Mouse (Mus musculus) brown adipose tissue, adult 24 weeks (tissue): Measurements from ENCODE around the gene Sub1. TPM values are rescaled to one million over a fixed set of nuclear protein-coding genes. Genes with fewer than 3 reads are reported as not detected.

Experiments
- H3K27ac ChIP-seq: fragments of 200-500 bp; replicated peaks from 2 replicates; pipeline ENCODE4 v1.5.1; 2012; ENCODE audit warnings: low read depth, mild to moderate bottlenecking, low read length
- H3K4me1 ChIP-seq: fragments of 200-500 bp; 2 replicates; pipeline ENCODE4 v1.6.1; 2012; ENCODE audit warnings: low read length, mixed read lengths; ENCODE audit not compliant: control insufficient read depth, insufficient read depth, insufficient read length
- H3K4me3 ChIP-seq: fragments of 200-500 bp; 2 replicates; pipeline ENCODE4 v1.5.1; 2012; ENCODE audit warnings: low read depth, mild to moderate bottlenecking, low read length, moderate library complexity; ENCODE audit not compliant: insufficient read depth
- polyA plus RNA-seq: library from polyadenylated mRNA; stranded (reverse); fragments of >200 nt; gene quantifications from 2 replicates; pipeline ENCODE4 v1.2.4, GENCODE M21; 2012; ENCODE audit not compliant: missing spikeins, insufficient read depth, insufficient read length

Gene Sub1
- 220 and 238 TPM in 2 replicates for polyA plus RNA-seq

DNA sequence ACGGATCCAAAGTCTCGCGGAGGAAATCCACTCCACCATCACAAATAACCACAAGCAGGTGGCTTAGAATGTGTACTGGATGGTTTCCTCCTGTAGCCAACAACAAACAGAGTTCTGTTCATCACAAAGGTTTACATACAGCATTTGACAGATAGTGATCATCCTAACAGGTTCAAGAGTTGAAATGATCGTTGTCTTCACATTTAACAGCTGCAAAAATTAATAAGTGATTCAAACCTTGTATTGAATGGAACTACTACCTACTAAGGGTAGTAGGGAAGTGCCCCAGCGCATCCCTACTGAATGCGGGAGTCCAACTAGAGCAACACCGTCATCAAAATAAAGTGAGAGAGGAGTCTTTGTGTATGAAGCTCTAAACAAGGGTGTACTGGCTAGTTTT is at the start of gene Sub1:
Gene Sub1, minus strand, starts transcription at position 101 of the 400 bp plus-strand sequence.
- peaks cover 2% of the 10 kb centered on the region for H3K4me1 ChIP-seq
- peak within 1 kb of the TSS; percentile 82; the same call in 1 of the 2 replicates for H3K27ac ChIP-seq
- H3K4me3 ChIP-seq: peak within 1 kb of the TSS; percentile 95

- Histone ChIP-seq H3K4me3 (no peak overlapping the region), H3K4me1 (no peaks in the 10 kb centered on the region; the same call in 1 of the 2 replicates), H3K27ac (no peak overlapping the region)
Observed at GRCm38 (mm10) chr15:12040407-12040710, 43.6 kb upstream of the Sub1 start.

DNA sequence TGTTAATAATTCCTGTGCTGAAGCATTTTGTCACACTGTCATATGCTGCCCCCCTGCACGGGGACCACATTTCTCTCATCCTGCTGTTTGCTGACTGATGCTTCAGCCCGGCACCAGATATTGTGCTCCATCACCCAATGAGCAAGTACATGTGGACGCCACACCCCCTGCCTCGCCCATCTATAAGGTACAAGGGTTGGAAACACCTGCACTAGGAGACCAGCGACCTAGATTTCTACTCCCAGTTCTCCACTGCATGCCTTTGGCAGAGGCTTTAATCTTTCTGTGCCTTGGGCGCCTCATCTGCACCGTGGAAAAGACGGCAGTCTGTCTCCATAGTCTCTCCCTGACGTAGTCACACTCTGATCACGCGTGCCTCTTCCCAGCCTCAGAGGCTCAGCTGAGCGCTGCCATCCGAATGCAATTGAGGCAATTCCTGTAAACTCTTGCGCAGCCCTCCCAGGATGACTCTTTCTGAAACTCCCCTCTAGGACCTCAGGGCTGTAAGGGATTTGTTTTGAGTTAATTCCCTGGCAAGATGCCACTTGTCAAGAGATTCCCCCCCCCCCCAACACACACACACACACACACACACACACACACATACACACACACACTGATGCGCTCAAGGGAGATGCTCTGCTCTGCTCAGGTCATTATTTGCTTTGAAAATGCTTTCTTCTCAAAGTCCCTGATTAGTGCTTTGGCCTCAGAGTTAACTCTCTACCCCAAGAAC is 43.1 kb upstream of the Sub1 start:
- H3K4me3 ChIP-seq: no peak overlapping the region
- H3K27ac ChIP-seq: no peak overlapping the region
- no peaks in the 10 kb centered on the region; the same call in 1 of the 2 replicates for H3K4me1 ChIP-seq

GRCm38 (mm10) chr15:12039256-12039655 is 42.5 kb upstream of the Sub1 start:
- Histone ChIP-seq H3K27ac (no peak overlapping the region), H3K4me3 (no peak overlapping the region), H3K4me1 (no peaks in the 10 kb centered on the region; the same call in 1 of the 2 replicates)

- H3K4me3 ChIP-seq: no peak overlapping the region
- no peak overlapping the region for H3K27ac ChIP-seq
- H3K4me1 ChIP-seq: no peaks in the 10 kb centered on the region; the same call in 1 of the 2 replicates
Observed at GRCm38 (mm10) chr15:12037866-12038625, 41.3 kb upstream of the Sub1 start.

- Histone ChIP-seq H3K4me3 (0 out of 2 replicates have a peak overlapping the region, but pooled peaks have one; percentile 12), H3K27ac (no peak overlapping the region), H3K4me1 (peaks cover 3% of the 10 kb centered on the region)
Observed at GRCm38 (mm10) chr15:12037217-12037616, 40.4 kb upstream of the Sub1 start.

DNA sequence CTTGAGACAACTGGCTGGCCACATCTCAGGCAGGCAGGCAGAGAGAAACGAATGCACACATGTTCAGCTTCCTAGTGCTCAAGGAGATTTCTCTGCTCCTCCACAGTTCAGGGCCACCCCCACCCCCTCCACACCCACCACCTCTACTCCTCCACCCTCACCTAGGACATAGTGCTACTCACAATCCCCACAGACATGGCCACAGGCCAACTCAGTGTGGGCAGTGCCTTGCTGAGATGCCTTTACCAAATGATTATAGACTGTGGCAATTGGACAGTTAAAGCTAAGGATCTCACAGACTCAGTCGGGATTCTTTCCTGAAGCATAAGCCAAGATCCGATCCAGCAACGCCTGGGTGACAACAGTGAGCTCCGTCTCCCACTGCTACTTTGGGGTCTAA is 39.9 kb upstream of the Sub1 start:
- H3K4me1 ChIP-seq: peaks cover 3% of the 10 kb centered on the region
- no peak overlapping the region for H3K27ac ChIP-seq
- H3K4me3 ChIP-seq: no peak overlapping the region

- Histone ChIP-seq H3K4me1 (peaks cover 3% of the 10 kb centered on the region), H3K27ac (no peak overlapping the region), H3K4me3 (no peak overlapping the region)
Observed at GRCm38 (mm10) chr15:12034317-12034716, 37.5 kb upstream of the Sub1 start.

GRCm38 (mm10) chr15:12033155-12033554 is 36.4 kb upstream of the Sub1 start:
- Histone ChIP-seq H3K4me3 (no peak overlapping the region), H3K4me1 (peaks cover 3% of the 10 kb centered on the region), H3K27ac (no peak overlapping the region)

DNA sequence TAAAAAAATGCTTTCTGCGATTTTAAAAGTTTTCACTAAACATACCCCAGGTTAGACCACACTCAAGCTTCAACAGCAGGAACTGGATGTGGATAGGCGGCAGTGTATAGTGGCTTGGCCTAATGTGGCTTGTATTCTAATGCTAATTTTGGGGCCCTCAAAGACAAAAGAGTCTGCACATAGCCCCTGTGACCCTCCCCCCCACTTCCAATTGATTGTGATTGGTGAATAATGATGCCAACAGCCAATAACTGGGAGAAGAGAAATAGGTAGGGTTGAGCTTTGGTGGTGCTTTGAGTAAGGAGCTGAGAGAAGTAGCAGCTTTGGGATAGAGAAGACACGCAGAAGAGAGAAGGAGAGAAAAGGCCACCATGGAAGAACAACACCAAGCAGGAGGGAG is 35.7 kb upstream of the Sub1 start:
- H3K4me1 ChIP-seq: peaks cover 3% of the 10 kb centered on the region
- no peak overlapping the region for H3K4me3 ChIP-seq
- H3K27ac ChIP-seq: no peak overlapping the region

- H3K4me3 ChIP-seq: no peak overlapping the region
- H3K4me1 ChIP-seq: peaks cover 3% of the 10 kb centered on the region
- H3K27ac ChIP-seq: no peak overlapping the region
Observed at GRCm38 (mm10) chr15:12031861-12032260, 35.1 kb upstream of the Sub1 start.

DNA sequence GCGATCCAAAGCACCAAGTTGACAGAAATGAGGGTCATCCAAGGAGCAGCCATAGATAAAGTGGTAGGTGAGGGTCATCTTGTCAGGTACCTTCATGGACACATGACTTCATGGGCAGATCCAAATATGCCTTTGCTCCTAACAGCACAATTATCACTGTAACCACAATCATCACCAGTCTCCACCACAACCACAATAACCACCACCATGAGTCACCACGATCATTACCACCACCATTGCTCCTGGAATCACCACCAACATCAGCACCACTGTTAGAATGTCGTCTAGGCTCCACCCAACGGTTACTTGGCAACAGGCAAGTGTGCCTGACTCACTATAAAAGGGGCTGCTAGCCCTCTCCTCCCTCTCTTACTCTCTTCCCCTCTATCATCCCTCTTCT is 33.4 kb upstream of the Sub1 start:
- Histone ChIP-seq H3K27ac (no peak overlapping the region), H3K4me3 (no peak overlapping the region), H3K4me1 (peaks cover 3% of the 10 kb centered on the region)

DNA sequence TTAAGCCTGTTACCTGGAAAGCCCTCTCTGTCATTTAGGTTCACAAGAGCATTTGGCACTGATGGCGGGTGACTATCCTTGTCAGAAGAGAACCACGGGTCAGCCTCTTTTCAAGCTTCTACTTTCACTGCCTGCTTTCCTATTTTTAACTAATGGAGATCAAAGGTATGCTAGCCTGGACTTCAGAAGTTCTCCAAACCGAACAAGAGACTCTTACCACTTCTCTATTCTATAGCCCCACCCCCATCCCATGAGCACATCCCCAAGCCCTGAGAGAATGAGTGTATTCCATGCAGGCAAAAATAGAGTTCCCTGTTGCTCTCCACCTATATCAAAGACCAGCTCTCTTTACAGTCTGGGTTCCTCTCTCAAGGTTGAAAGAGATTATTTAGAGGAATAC is 31.0 kb upstream of the Sub1 start:
- H3K4me1 ChIP-seq: peaks cover 3% of the 10 kb centered on the region
- H3K27ac ChIP-seq: no peak overlapping the region
- H3K4me3 ChIP-seq: no peak overlapping the region

GRCm38 (mm10) chr15:12026932-12027450 is 30.2 kb upstream of the Sub1 start:
- Histone ChIP-seq H3K27ac (no peak overlapping the region), H3K4me3 (no peak overlapping the region), H3K4me1 (no peaks in the 10 kb centered on the region)

DNA sequence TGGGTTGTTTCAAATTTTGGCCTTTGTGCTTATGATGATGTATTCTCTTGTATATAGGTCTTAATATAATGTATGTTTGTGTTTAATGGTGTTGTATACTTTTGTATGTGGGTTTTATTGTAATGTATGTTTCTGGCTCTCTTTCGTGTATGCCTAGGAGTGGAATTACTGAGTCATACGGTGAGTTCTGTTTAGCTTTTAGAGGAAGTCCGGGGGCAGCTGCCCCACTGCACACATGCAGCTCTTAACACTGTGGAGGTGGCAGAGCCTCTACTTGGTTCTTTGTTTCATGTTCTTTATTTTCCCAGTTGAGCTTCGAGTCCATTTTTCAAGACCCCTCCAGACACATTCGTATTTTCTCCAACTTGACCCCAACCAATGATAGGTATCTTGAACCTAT is 29.2 kb upstream of the Sub1 start:
- H3K4me3 ChIP-seq: no peak overlapping the region
- no peak overlapping the region for H3K27ac ChIP-seq
- H3K4me1 ChIP-seq: no peaks in the 10 kb centered on the region
